Mouse (Mus musculus): ENCODE data around the gene Crb2. TPM values are rescaled to one million over a fixed set of nuclear protein-coding genes. Genes with fewer than 3 reads are reported as not detected.

Gene Crb2
- polyA plus RNA-seq (2014; fragmentation: Illumina TruSeq; extraction: RNeasy Lipid Tissue Mini Kit (QIAGEN cat#74804); ENCODE audit: low read depth, low replicate concordance): 0.78 TPM

GRCm38 (mm10) chr2:37776016-37776415 lies at the start of gene Crb2:
Gene Crb2, plus strand, starts transcription at chr2:37776249.

Other genes with a start within 250 kb of the Crb2 start
- 19.1 TPM for gene Strbp, start 72.4 kb upstream of the Crb2 start, polyA plus RNA-seq (2014; fragmentation: Illumina TruSeq; extraction: RNeasy Lipid Tissue Mini Kit (QIAGEN cat#74804); ENCODE audit: low read depth, low replicate concordance)

Data from adipose tissue, adult 10 weeks (tissue).